Mouse (Mus musculus): Measurements from ENCODE around the gene Tacc3.

The Tacc3 gene

GRCm38 (mm10) chr5:33657787-33658663, at the start of gene Tacc3, which contains the start of gene Tmem129:
Tacc3 (plus strand) TSS chr5:33658128.
Tmem129 (minus strand) TSS chr5:33658416.
- peak; percentile 92 for DNase-seq (ENCODE audit: low read depth, low spot score)

GRCm38 (mm10) chr5:33609226-33609625, 48.7 kb upstream of the Tacc3 start:
- DNase-seq (ENCODE audit: low read depth, low spot score) = no peak

GRCm38 (mm10) chr5:33611795-33612194, 46.1 kb upstream of the Tacc3 start:
- no peak for DNase-seq (ENCODE audit: low read depth, low spot score)

- DNase-seq (ENCODE audit: low read depth, low spot score) = no peak
Measured at GRCm38 (mm10) chr5:33614391-33614790, 43.5 kb upstream of the Tacc3 start.

GRCm38 (mm10) chr5:33622671-33623070, 35.3 kb upstream of the Tacc3 start:
- no peak for DNase-seq (ENCODE audit: low read depth, low spot score)

- DNase-seq (ENCODE audit: low read depth, low spot score) = no peak
Measured at GRCm38 (mm10) chr5:33623766-33624165, 34.2 kb upstream of the Tacc3 start.

GRCm38 (mm10) chr5:33627968-33628367, 30.0 kb upstream of the Tacc3 start:
- DNase-seq (ENCODE audit: low read depth, low spot score) = no peak

GRCm38 (mm10) chr5:33628820-33629300, 29.1 kb upstream of the Tacc3 start:
- DNase-seq (ENCODE audit: low read depth, low spot score) = peak; percentile 56

- peak; percentile 96 for DNase-seq (ENCODE audit: low read depth, low spot score)
Measured at GRCm38 (mm10) chr5:33629301-33629987, 28.5 kb upstream of the Tacc3 start, which contains the start of the genes Fam53a and Gm9903. Fam53a (minus strand) TSS chr5:33629635. Gm9903 (plus strand) TSS chr5:33629925.

GRCm38 (mm10) chr5:33630061-33630460, 27.9 kb upstream of the Tacc3 start:
- peak; percentile 68 for DNase-seq (ENCODE audit: low read depth, low spot score)

- DNase-seq (ENCODE audit: low read depth, low spot score) = no peak
Measured at GRCm38 (mm10) chr5:33630615-33631014, 27.3 kb upstream of the Tacc3 start.

- no peak for DNase-seq (ENCODE audit: low read depth, low spot score)
Measured at GRCm38 (mm10) chr5:33632526-33632925, 25.4 kb upstream of the Tacc3 start.

GRCm38 (mm10) chr5:33635361-33635760, 22.6 kb upstream of the Tacc3 start:
- DNase-seq (ENCODE audit: low read depth, low spot score) = no peak

- no peak for DNase-seq (ENCODE audit: low read depth, low spot score)
Measured at GRCm38 (mm10) chr5:33637606-33638350, 20.1 kb upstream of the Tacc3 start.

- DNase-seq (ENCODE audit: low read depth, low spot score) = no peak
Measured at GRCm38 (mm10) chr5:33638826-33639225, 19.1 kb upstream of the Tacc3 start.

- DNase-seq (ENCODE audit: low read depth, low spot score) = no peak
Measured at GRCm38 (mm10) chr5:33640652-33641051, 17.3 kb upstream of the Tacc3 start.

GRCm38 (mm10) chr5:33651017-33651416, 6.9 kb upstream of the Tacc3 start:
- no peak for DNase-seq (ENCODE audit: low read depth, low spot score)

- no peak for DNase-seq (ENCODE audit: low read depth, low spot score)
Measured at GRCm38 (mm10) chr5:33651541-33651920, 6.4 kb upstream of the Tacc3 start.

GRCm38 (mm10) chr5:33651921-33652782, 5.8 kb upstream of the Tacc3 start, which contains the start of gene Slbp:
Slbp (minus strand) TSS chr5:33652574.
- DNase-seq (ENCODE audit: low read depth, low spot score) = peak; percentile 91

- no peak for DNase-seq (ENCODE audit: low read depth, low spot score)
Measured at GRCm38 (mm10) chr5:33652783-33653173, 5.2 kb upstream of the Tacc3 start.

- DNase-seq (ENCODE audit: low read depth, low spot score) = no peak
Measured at GRCm38 (mm10) chr5:33654424-33654823, 3.5 kb upstream of the Tacc3 start.

Data from c-Kit-negative CD71-positive TER-119-positive erythroid progenitor cells, embryonic 14.5 days (primary cell).